11 mouse cellular contexts compared by ENCODE assay signal in genomic region chr1:89619963-89620362, GRCm38 (mm10).
A peak's percentile ranks its signal among the peaks of the same experiment; 100 is the strongest.
DNase-seq lines count a peak whose midpoint lies in the region.
"Had no signal": no experiment of that assay in that cellular context is flagged by ENCODE, and none has a peak within 500 bp of the region (broad histone marks: within the 10 kb centered on the region; RNA-seq: fewer than 3 reads in every experiment).

No protein-coding gene starts in this region.

- peak; percentile 68 to 77 for DNase-seq in heart, adult 18-20 months
- DNase-seq in heart, postnatal 14 days: no peak
- DNase-seq in ovary, adult 18-20 months (ENCODE audit: low spot score): peak; percentile 48
- no peak for DNase-seq in ovary, postnatal 10 days (ENCODE audit: low spot score)
- DNase-seq in heart, adult 8-10 months (ENCODE audit: low spot score): peak; percentile 64
- no peak for DNase-seq in frontal cortex, postnatal 25 days (ENCODE audit: low spot score in 2 of 2)
- DNase-seq in urinary bladder, postnatal 25 days (ENCODE audit: low spot score): no peak
- DNase-seq in thymus, postnatal 0 days (ENCODE audit: low spot score): no peak
- DNase-seq: kidney, postnatal 4 days; lung, postnatal 14 days; thymus, postnatal 14 days had no signal

- intact Hi-C loops in heart, postnatal 14 days (cut with DNase I): loop anchor here (5.0 to 10.0 kb wide), 2 partner anchors 163 to 875 kb away; no protein-coding TSS in a partner anchor

Comparison
In these comparisons a context has a peak if more than half of its experiments do, and no peak if none do; other contexts are left out.
1. DNase-seq: peak in heart, adult 18-20 months (2 of 2), ovary, adult 18-20 months (single experiment) and heart, adult 8-10 months (single experiment); none in heart, postnatal 14 days (0 of 2), ovary, postnatal 10 days (single experiment), frontal cortex, postnatal 25 days (0 of 2), urinary bladder, postnatal 25 days (single experiment) and thymus, postnatal 0 days (single experiment).